Mouse (Mus musculus): ENCODE measurements around the gene Tsc22d1. TPM values are rescaled to one million over a fixed set of nuclear protein-coding genes. Genes with fewer than 3 reads are reported as not detected.

Tsc22d1 gene
- 146 and 160 TPM in 2 replicates for polyA plus RNA-seq (2012; rRNA removed)

GRCm38 (mm10) chr14:76414862-76415780 is at the start of gene Tsc22d1:
Gene Tsc22d1 (plus strand): TSS chr14:76414961.
- DNase-seq (ENCODE audit: low read depth): no peak

DNA sequence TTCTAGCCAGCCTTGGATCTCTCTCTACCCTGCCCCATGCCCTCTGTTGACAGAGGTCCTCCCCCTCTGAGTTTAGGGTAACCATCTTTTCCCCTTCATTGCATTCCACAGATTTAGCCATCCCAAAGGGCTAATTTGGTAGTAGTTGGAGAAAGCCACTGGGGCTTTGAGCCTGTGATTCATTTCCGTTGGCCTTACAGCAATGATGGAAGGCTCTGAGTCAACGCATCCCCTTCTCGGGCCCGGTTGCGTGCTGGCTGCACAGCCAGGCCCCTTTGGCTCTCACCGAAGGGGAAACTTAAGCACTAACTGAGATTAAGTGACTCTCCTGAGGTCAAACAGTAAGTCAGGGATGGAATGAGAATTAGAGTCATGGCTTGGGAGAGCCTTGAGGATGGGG is 41.1 kb upstream of the Tsc22d1 start:
- DNase-seq (ENCODE audit: low read depth): no peak

DNA sequence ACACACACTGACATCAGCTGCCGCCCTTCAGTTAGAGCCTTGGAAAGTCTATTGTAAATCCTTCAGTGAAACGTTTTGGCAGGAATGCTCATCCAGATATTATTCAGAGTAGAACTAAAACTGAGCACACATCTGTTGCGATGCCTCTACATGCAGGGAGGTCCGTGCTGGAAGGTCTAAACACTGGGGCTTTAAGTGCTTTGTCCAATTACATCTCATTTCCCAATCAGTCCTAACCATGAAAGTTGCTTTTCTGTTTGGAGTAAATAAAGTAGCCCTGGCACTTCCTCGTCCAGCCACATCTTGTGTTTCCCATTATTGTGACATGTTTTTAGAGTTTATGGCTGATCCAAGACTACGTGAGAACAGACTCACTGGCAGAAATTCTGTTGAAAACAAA is 40.2 kb upstream of the Tsc22d1 start:
- DNase-seq (ENCODE audit: low read depth): no peak

- DNase-seq (ENCODE audit: low read depth): no peak
These were observed 38.2 kb upstream of the Tsc22d1 start for GRCm38 (mm10) chr14:76376561-76376960.

DNA sequence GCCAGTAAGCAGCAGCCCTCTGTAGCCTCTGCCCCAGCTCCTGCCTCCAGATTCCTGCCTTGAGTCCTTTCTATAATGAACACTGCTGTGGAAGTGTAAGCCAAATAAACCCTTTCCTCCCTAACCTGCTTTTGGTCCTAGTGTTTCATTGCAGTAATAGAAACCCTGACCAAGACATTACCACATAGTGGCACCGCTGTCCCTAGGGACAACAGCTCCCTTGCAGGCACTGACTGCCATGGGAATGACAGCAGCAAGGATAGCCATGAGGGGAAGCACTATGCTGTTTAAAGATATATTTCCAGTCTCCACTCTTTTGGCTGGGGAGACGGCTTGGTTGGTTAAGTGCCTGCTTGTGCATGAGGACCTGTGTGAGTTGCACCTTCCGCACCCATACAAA is 35.4 kb upstream of the Tsc22d1 start:
- DNase-seq (ENCODE audit: low read depth): no peak

- no peak for DNase-seq (ENCODE audit: low read depth)
These were observed 26.7 kb upstream of the Tsc22d1 start for GRCm38 (mm10) chr14:76388025-76388424.

DNA sequence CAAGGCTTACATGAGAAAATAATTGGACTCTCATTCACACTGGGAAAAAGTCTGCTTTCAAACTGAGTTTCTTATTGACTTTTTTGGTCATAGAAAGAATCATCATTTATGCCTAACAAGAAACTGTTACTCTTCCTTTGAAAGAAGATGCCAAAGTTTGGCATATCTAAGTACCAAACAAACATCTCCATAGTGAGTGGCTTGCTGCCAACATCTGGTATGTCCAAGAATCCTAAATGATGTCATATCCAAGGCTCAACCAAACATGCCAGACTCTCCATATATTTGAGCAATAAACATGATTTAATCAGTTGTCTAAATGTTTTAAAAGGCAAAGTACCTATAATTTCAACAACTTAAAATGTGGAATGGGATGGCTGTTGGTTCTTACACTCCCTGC is 16.5 kb upstream of the Tsc22d1 start:
- no peak for DNase-seq (ENCODE audit: low read depth)

- DNase-seq (ENCODE audit: low read depth): no peak
These were observed 12.2 kb upstream of the Tsc22d1 start for GRCm38 (mm10) chr14:76402574-76402973.

GRCm38 (mm10) chr14:76409111-76409510 is 5.7 kb upstream of the Tsc22d1 start:
- no peak for DNase-seq (ENCODE audit: low read depth)

GRCm38 (mm10) chr14:76413773-76414121 is 1.0 kb upstream of the Tsc22d1 start:
- DNase-seq (ENCODE audit: low read depth): no peak

GRCm38 (mm10) chr14:76414122-76414861 is 469 bp upstream of the Tsc22d1 start:
- DNase-seq (ENCODE audit: low read depth): no peak

- no peak for DNase-seq (ENCODE audit: low read depth)
These were observed 1.1 kb downstream of the Tsc22d1 start for GRCm38 (mm10) chr14:76415781-76416301.

GRCm38 (mm10) chr14:76416366-76417040 is 1.7 kb downstream of the Tsc22d1 start:
- no peak for DNase-seq (ENCODE audit: low read depth)

- DNase-seq (ENCODE audit: low read depth): no peak
These were observed 2.6 kb downstream of the Tsc22d1 start for GRCm38 (mm10) chr14:76417346-76417745.

GRCm38 (mm10) chr14:76420726-76421125 is 6.0 kb downstream of the Tsc22d1 start:
- DNase-seq (ENCODE audit: low read depth): no peak

DNA sequence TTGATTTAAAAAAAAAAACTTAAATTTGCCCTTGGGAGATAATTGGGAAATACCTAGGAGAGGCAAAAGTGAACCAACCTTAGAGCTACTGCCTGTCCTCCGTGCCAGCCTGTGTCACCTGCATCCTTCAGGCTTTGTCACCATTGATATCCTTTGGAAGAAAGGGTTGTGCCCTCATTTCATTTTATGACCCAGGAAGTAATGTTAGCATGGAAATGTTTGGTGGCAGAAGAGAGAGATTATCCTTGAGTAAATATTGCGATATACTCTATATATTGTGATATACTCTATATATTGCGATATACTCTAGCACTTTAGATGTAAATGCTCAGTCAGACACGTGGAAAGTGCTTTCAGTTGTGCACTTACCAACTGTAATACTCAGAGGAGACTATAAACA is 6.4 kb downstream of the Tsc22d1 start:
- no peak for DNase-seq (ENCODE audit: low read depth)

- no peak for DNase-seq (ENCODE audit: low read depth)
These were observed 10.7 kb downstream of the Tsc22d1 start for GRCm38 (mm10) chr14:76425422-76425821.

DNA sequence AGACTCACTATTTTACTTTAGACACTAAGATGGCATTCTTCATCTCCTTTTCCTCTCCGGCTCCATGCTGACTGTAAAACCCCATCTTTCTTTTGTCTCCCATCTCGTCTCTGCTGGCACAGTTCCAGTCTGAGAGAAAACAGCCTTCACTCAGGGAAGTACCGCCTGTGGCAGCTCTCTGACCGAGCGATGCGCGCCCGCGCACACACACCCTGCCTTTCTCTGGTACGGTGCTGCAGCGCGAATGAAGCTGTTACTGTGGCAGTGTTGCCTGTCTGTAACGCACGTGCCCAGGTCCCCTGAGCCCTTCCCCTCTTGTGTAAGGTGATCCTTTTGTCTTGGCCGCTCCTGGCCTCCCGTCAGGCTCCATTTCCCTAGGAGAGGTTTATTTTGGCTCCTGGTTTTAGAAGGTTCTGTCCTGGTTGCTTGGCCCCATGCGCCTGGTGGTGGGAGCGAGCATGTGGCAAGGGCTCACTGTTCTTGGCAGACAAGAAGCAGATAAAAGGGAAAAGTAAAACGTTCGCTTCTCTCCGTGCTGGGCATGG is 11.3 kb downstream of the Tsc22d1 start:
- no peak for DNase-seq (ENCODE audit: low read depth)

- no peak for DNase-seq (ENCODE audit: low read depth)
These were observed 14.1 kb downstream of the Tsc22d1 start for GRCm38 (mm10) chr14:76428855-76429254.

- DNase-seq (ENCODE audit: low read depth): no peak
These were observed 17.2 kb downstream of the Tsc22d1 start for GRCm38 (mm10) chr14:76431918-76432317.

DNA sequence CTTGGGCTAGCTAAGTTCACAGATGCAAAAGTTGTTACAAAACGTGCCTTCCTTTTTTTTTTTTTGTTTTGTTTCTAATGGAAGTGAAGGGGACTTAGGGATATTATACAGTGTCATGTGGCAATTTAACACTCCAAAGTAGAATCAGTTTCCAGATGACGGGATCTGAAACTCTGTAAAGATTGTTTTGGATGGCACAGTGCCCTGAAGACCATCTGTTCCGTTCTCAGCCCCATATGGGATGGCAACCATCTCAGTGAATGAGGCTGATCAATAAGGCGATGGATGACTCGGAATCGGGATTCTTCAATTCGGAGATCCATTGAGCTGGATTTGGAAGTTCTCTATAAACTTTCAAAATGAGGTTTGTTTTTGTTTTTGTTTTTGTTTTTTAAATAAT is 17.6 kb downstream of the Tsc22d1 start:
- DNase-seq (ENCODE audit: low read depth): no peak

DNA sequence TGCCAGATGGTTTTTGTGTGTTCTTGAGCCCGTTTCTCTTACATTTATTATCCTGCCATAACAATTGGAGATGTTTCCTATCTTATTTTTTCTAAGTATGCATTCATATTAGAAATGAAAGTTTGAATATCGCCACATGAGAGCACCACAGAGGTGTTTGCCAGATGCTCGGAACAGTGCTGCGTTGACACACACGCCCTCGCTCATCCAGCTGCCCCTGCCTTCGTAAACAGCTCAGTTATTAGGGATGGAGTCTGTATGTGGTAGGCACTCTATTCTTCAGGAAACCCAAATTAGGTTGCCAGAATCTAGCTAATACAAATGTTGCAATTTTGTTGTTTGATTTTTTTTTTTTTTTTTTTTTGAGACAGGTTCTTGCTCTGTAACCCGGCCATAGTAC is 18.1 kb downstream of the Tsc22d1 start:
- DNase-seq (ENCODE audit: low read depth): no peak
